Mouse (Mus musculus): ENCODE measurements around the gene Pcca. TPM values are rescaled to one million over a fixed set of nuclear protein-coding genes. Genes with fewer than 3 reads are reported as not detected.
"Not testable (repeated sequence)": the region's sequence is repeated elsewhere in the genome, so short reads cannot be mapped to it uniquely, and the experiment has no call there.

The Pcca gene
- total RNA-seq, 2 experiments from 2014 or later, result 98.8 to 103 TPM

GRCm38 (mm10) chr14:122560893-122561452 lies 26.8 kb downstream of the Pcca start:
- not testable (repeated sequence) for DNase-seq

- no peak for DNase-seq
These were observed 36.7 kb downstream of the Pcca start for GRCm38 (mm10) chr14:122570862-122571261.

- DNase-seq, result no peak
These were observed 40.1 kb downstream of the Pcca start for GRCm38 (mm10) chr14:122574064-122574751.

GRCm38 (mm10) chr14:122577816-122578215 lies 43.7 kb downstream of the Pcca start:
- DNase-seq, result no peak

GRCm38 (mm10) chr14:122582057-122582456 lies 47.9 kb downstream of the Pcca start:
- DNase-seq, result no peak

GRCm38 (mm10) chr14:122582491-122583077 lies 48.5 kb downstream of the Pcca start:
- DNase-seq, result no peak

- DNase-seq, result not testable (repeated sequence)
These were observed 50.0 kb downstream of the Pcca start for GRCm38 (mm10) chr14:122584087-122584486.

- DNase-seq, result peak; percentile 27 to 50
These were observed 52.8 kb downstream of the Pcca start for GRCm38 (mm10) chr14:122586942-122587341.

GRCm38 (mm10) chr14:122597534-122597933 lies 63.4 kb downstream of the Pcca start:
- DNase-seq, result no peak

GRCm38 (mm10) chr14:122598802-122599201 lies 64.7 kb downstream of the Pcca start:
- DNase-seq, result no peak

- DNase-seq, result no peak
These were observed 65.7 kb downstream of the Pcca start for GRCm38 (mm10) chr14:122599839-122600238.

GRCm38 (mm10) chr14:122602701-122603100 lies 68.6 kb downstream of the Pcca start:
- no peak for DNase-seq

GRCm38 (mm10) chr14:122606499-122606898 lies 72.4 kb downstream of the Pcca start:
- DNase-seq, result no peak

GRCm38 (mm10) chr14:122607456-122607855 lies 73.3 kb downstream of the Pcca start:
- DNase-seq, result no peak

GRCm38 (mm10) chr14:122608323-122608722 lies 74.2 kb downstream of the Pcca start:
- DNase-seq, result no peak

- DNase-seq, result no peak
These were observed 76.9 kb downstream of the Pcca start for GRCm38 (mm10) chr14:122611035-122611434.

GRCm38 (mm10) chr14:122612317-122612716 lies 78.2 kb downstream of the Pcca start:
- DNase-seq, result no peak

GRCm38 (mm10) chr14:122617656-122618055 lies 83.5 kb downstream of the Pcca start:
- peak; percentile 19 to 27 for DNase-seq

- no peak for DNase-seq
These were observed 99.3 kb downstream of the Pcca start for GRCm38 (mm10) chr14:122633416-122633815.

GRCm38 (mm10) chr14:122636601-122637000 lies 102.5 kb downstream of the Pcca start:
- DNase-seq, result peak in 1 of 2 experiments; percentile 38

- no peak for DNase-seq
These were observed 103.9 kb downstream of the Pcca start for GRCm38 (mm10) chr14:122637798-122638555.

- no peak for DNase-seq
These were observed 105.1 kb downstream of the Pcca start for GRCm38 (mm10) chr14:122639168-122639720.

Measured in heart, adult 18-20 months (tissue).